Mouse (Mus musculus) liver, embryonic 14.5 days (tissue): ENCODE data around the gene Nxpe3.

Experiments used
- CTCF ChIP-seq: IDR thresholded peaks from 2 replicates; pipeline ENCODE4 v1.5.1; 2016; ENCODE audit warnings: antibody characterized with exemption, low read depth, control low read depth
- EP300 ChIP-seq: IDR thresholded peaks from 2 replicates; pipeline ENCODE4 v1.6.1; 2016; ENCODE audit warnings: antibody characterized with exemption, low read depth

DNA sequence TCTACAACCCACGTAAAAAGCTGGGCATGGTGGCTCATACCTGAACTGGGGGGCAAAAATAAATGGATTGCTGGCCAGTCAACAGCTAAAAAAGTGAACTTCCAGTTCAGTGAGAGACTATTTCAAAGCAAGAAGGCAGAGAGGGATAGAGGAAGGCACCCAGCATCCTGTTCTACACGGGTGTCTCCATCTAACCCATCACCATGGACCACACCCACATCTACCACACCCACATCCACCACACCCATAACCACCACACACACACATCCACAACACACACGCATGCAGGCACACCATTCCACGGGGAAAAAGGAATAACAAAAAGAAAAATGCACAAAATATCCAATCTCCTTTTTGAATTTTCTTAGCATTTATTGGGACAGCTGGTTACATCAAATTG is 28.9 kb upstream of the Nxpe3 start:
- TF ChIP-seq CTCF (no peak), EP300 (no peak)
